Mouse (Mus musculus) T-cell, adult 2 months (primary cell): ENCODE measurements around the gene Tiam1.
"Not testable (repeated sequence)": the region's sequence is repeated elsewhere in the genome, so short reads cannot be mapped to it uniquely, and the experiment has no call there.

Experiments
- DNase-seq: peaks from one replicate; pipeline ENCODE4 v3.0.0; 2022; ENCODE audit warnings: low spot score

Tiam1 gene

DNA sequence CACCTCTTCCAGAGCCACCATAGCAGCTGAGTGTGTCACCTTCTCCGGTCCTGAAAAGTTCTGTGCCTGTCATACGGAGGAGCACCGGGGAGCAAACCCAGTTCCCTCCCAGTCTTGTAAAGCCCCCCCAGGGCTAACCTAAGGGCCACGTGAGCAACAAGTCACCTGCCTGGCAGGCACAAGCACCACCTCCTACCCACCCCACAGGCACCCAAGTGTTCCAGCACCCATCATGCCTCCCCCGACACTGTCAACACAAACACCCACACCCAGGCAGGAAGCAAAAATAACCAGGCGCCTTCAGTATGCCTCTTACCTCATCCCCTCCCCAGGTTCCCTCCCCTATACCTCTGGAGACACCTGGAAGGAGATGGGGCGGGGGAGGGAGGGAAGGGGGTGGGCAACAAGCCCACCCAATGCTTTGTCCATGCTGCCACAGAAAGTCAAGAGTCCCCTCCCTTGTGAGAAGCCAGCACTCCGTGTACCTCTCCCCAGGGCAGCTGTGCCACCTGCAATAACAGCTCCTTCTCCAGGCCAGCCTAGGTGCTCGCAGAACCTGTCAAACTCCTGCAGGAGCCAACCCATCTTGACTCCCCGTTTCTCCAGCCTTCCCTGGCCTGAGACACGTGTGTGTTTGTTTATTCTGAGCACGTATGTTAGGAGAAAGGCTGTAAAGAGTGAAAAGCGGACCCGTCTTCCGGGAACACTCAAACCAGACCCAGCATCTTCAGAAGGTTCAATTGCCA lies 38.7 kb downstream of the Tiam1 start:
- no peak for DNase-seq

GRCm38 (mm10) chr16:90103726-90104125 lies 39.8 kb downstream of the Tiam1 start:
- no peak for DNase-seq

- DNase-seq = no peak
Measured at GRCm38 (mm10) chr16:90102596-90102995, 41.0 kb downstream of the Tiam1 start.

DNA sequence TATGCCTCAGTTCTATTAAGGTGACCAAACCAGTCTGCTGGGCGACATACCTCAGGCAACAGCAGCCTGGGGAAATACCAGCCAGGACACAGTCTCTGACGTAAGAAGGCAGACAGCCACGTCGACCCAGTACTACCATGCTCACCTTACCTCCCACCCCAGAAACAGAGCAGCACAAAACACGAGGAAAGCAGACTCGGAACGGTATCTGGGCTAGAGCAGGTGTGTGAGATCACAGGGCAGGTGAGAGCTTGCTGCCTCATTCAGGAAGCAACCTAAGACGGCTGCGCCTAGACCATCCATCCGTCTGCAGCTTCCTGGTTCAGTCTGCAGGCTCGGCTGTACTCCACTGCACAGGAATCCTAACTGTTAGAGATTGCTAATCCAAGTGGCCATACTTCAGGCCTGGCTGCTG lies 45.4 kb downstream of the Tiam1 start:
- no peak for DNase-seq

- DNase-seq = no peak
Measured at GRCm38 (mm10) chr16:90097769-90098168, 45.8 kb downstream of the Tiam1 start.

DNA sequence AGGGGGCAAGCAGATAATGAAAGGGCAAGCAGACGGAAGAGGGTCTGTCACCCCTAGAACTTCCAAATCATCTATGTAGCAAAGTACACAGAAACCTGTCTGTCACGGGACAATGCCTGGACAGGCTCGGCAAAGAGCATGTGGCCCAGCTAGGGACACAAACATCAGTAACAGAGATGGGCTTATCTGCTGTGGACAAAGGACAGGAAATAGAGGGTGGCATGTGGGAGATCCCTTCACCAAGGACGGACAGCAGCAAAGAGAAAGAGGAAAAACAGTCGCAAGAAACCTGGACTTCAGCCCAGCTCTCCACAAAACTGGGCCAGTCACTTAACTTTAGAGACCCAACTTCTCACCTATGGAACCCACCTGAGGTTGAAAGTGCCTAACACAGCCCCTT lies 47.6 kb downstream of the Tiam1 start:
- no peak for DNase-seq

DNA sequence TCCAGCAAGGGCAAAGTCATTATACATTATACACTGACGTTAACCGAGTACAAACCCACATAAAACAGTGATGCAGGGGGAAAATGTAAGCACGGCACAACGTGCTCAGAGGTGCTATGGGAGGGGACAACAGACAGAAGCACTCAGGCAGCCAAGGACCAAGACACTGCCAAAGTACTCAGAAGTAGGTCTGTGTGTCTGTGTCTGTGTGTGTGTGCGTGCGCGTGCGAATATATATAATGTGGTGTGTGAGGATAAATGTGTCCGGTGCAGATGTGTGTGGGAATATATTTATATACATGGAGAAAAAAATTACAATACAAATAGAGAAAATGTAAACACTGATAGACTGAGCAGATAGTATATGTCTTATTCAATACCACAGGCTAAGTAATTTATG lies 50.6 kb downstream of the Tiam1 start:
- no peak for DNase-seq

DNA sequence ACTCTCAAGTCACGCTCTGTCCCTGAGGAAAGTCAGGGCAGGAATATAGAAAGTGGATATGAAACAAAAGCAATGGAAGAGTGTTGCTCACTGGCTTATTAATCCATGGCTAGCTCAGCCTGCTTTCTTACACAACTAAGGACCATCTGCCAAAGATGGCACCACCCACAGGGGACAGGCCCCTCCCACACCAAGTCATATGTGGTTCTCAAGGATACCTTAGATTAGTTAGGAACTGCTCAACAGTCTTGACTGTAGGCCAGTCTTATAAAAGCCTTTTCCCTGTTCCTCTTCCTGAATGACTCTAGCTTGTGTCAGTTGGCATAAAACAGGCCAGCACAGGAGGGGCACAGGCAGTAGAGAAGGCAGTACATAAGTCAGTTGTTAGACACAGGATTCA lies 51.7 kb downstream of the Tiam1 start:
- DNase-seq = no peak

- no peak for DNase-seq
Measured at GRCm38 (mm10) chr16:90091112-90091720, 52.4 kb downstream of the Tiam1 start.

- peak; percentile 11 for DNase-seq
Measured at GRCm38 (mm10) chr16:90090368-90090767, 53.2 kb downstream of the Tiam1 start.

DNA sequence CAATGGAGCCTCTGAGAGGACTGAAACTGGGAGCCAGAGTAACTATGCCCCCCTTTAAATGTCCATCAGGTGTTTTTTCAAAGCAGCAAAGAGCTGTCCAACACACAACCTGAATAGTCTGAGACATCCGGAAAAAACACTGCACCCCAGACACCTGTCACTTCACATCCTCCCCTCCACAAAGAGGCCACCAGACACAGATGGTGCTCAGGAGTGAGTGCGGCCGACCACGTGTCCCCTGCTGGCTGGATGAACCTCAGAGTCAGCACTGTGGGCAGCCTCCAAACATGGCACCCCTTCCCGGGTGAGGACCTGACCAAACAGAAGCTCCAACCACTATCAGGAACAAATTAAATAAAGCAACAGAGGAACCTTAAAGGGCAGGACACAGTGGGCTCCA lies 56.3 kb downstream of the Tiam1 start:
- no peak for DNase-seq

GRCm38 (mm10) chr16:90086111-90086510 lies 57.5 kb downstream of the Tiam1 start:
- no peak for DNase-seq

GRCm38 (mm10) chr16:90085580-90085979 lies 58.0 kb downstream of the Tiam1 start:
- no peak for DNase-seq

DNA sequence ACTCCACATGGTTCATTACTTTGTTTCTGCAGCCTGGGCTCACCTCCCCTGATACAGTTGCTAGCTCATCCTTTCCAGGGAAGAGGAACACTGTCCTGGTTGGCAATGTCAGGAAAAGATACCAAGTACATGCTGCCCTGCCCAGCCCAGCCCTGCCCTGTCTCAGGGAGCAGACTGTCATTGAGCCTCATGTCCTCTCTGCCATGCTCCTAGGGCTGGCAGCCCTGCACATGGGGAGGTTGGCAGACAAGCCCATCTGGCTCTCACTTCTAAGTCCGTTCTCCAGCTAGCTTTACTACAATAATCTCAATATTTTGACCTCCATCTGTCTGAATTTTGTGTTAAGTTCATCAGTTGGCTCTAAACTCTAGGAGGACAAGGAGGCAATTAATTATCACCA lies 62.4 kb downstream of the Tiam1 start:
- no peak for DNase-seq

DNA sequence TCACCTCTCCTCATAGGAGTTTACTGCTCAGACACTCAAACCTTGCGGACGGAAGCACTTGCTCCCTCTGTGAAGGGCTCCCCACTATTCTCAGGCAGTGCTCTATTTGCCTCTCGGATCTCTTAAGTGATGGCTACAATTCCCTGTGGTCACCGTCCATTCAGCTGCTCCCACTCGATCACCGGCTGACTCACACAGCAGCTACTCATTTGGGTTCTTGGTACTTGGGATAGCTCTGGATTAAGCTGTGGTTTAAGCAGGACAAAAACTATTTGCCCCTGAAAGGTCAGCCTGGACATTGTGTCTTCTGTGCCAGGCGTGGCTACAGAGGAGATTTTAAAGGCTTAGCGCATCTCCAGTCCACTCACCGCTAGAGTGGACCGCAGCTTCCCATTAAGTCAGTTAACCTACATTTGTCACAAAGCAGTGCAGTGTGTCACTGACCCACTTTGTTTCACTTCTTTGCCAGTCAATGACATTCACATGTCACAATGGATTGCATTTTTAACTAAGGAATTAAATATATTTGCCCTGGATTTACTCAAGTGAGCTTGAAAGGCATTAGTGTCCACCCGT lies 64.7 kb downstream of the Tiam1 start:
- DNase-seq = no peak

DNA sequence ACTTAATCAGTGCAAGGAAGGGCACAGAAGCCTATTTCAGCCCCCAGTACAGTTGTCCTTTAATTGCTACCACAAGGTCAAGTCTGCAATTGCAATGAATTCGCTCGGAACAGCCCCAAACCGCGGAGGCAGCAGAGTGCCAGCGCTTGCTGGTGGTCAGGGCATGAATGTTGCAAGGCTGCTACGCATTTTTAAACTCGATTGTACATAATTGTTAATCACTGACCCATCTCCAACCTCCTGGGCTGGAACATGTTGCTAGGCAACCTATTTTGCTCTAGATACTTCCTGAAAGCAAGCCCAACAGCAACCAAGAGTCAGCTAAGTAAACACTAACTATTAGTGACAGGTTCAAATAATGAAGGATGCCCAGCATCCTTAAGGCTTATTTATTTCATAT lies 70.1 kb downstream of the Tiam1 start:
- DNase-seq = no peak

- no peak for DNase-seq
Measured at GRCm38 (mm10) chr16:90072651-90073050, 70.9 kb downstream of the Tiam1 start.

GRCm38 (mm10) chr16:90071125-90071524 lies 72.4 kb downstream of the Tiam1 start:
- not testable (repeated sequence) for DNase-seq

- DNase-seq = no peak
Measured at GRCm38 (mm10) chr16:90070104-90070503, 73.5 kb downstream of the Tiam1 start.

GRCm38 (mm10) chr16:90069197-90069596 lies 74.4 kb downstream of the Tiam1 start:
- DNase-seq = no peak

- no peak for DNase-seq
Measured at GRCm38 (mm10) chr16:90052905-90053519, 90.6 kb downstream of the Tiam1 start.

GRCm38 (mm10) chr16:90052409-90052808 lies 91.2 kb downstream of the Tiam1 start:
- DNase-seq = no peak

GRCm38 (mm10) chr16:90051051-90051450 lies 92.5 kb downstream of the Tiam1 start:
- DNase-seq = no peak
